Mouse (Mus musculus) heart, embryonic 11.5 days (tissue): ENCODE data around the gene Il17ra. TPM values are rescaled to one million over a fixed set of nuclear protein-coding genes. Genes with fewer than 3 reads are reported as not detected.

ENCODE experiments used
- ATAC-seq: fragments of 200-750 bp; cut with Nextera tagmentation; replicated peaks from 2 replicates; pipeline ENCODE4 v1.8.0; 2017; ENCODE audit warnings: moderate library complexity; ENCODE audit not compliant: insufficient number of reproducible peaks, low FRiP score, low TSS enrichment
- H3K27ac ChIP-seq: fragments of 300-500 bp; sonication (generic); 2 replicates; pipeline ENCODE4 v1.5.1; 2014; ENCODE audit warnings: mild to moderate bottlenecking, low read depth, low read length
- H3K27me3 ChIP-seq: fragments of 300-500 bp; sonication (generic); 2 replicates; pipeline ENCODE4 v1.6.1; 2014; ENCODE audit warnings: mild to moderate bottlenecking, low read length, mixed read lengths; ENCODE audit not compliant: control insufficient read depth, insufficient read depth
- H3K36me3 ChIP-seq: fragments of 300-500 bp; sonication (generic); 2 replicates; pipeline ENCODE4 v1.6.1; 2014; ENCODE audit warnings: mild to moderate bottlenecking, low read length, moderate library complexity, mixed read lengths; ENCODE audit not compliant: control insufficient read depth, insufficient read depth
- H3K4me1 ChIP-seq: fragments of 300-500 bp; sonication (generic); 2 replicates; pipeline ENCODE4 v1.6.1; 2014; ENCODE audit warnings: low read length; ENCODE audit not compliant: control insufficient read depth, insufficient read depth
- H3K4me2 ChIP-seq: fragments of 300-500 bp; sonication (generic); 2 replicates; pipeline ENCODE4 v1.6.1; 2014; ENCODE audit warnings: mild to moderate bottlenecking, moderate library complexity
- H3K4me3 ChIP-seq: fragments of 300-500 bp; sonication (generic); 2 replicates; pipeline ENCODE4 v1.5.1; 2014; ENCODE audit warnings: low read depth, low read length
- H3K9ac ChIP-seq: fragments of 300-500 bp; sonication (generic); 2 replicates; pipeline ENCODE4 v1.6.1; 2014; ENCODE audit warnings: mild to moderate bottlenecking, low read depth, low read length, moderate library complexity
- H3K9me3 ChIP-seq: fragments of 300-500 bp; sonication (generic); replicated peaks from 2 replicates; pipeline ENCODE4 v1.6.1; 2016; ENCODE audit warnings: low read length; ENCODE audit not compliant: control insufficient read depth
- WGBS: fragments of 180-500 bp; shearing (Covaris S2); extraction: QIAGEN DNeasy Blood & Tissue Kit; methylation state at CpG from one replicate; pipeline ENCODE4 v1.1.7; 2014; ENCODE audit not compliant: insufficient replicate concordance; 5-methylcytosine and 5-hydroxymethylcytosine counted together
- polyA plus RNA-seq: library from polyadenylated mRNA; unstranded; fragments of >200 nt; fragmentation: Nextera tagmentation; extraction: Ambion mirVana; gene quantifications from 2 replicates; pipeline ENCODE4 v1.2.1, GENCODE M21; 2014

The Il17ra gene
- polyA plus RNA-seq, 1 experiment from 2014 or later, result 4.2 TPM

- no peak for ATAC-seq
- peaks cover 13% of the 10 kb centered on the region; the same call in 1 of the 2 replicates for H3K4me1 ChIP-seq
- no peak overlapping the region for H3K4me2 ChIP-seq
- no peak overlapping the region for H3K9ac ChIP-seq
- H3K4me3 ChIP-seq, result no peak overlapping the region
- H3K27ac ChIP-seq, result no peak overlapping the region
- no peaks in the 10 kb centered on the region for H3K9me3 ChIP-seq
- H3K36me3 ChIP-seq, result no peaks in the 10 kb centered on the region
- H3K27me3 ChIP-seq, result no peaks in the 10 kb centered on the region
- WGBS, result 66% methylated on average over 4 of the region's 4 CpGs
These were observed 66.1 kb downstream of the Il17ra start for GRCm38 (mm10) chr6:120529123-120529522.

GRCm38 (mm10) chr6:120531020-120531965, 68.2 kb downstream of the Il17ra start, which contains the start of gene Hdhd5:
Hdhd5 (minus strand) TSS chr6:120531319.
- WGBS, result under 1% methylated on average over 70 of the region's 75 CpGs
- Histone ChIP-seq H3K36me3 (no peaks in the 10 kb centered on the region), H3K27ac (peak within 1 kb of the TSS; percentile 41; the same call in 1 of the 2 replicates), H3K4me1 (peaks cover 13% of the 10 kb centered on the region; the same call in 1 of the 2 replicates), H3K4me2 (peak within 1 kb of the TSS; percentile 79), H3K27me3 (no peaks in the 10 kb centered on the region), H3K9ac (peak within 1 kb of the TSS; percentile 91), H3K9me3 (no peaks in the 10 kb centered on the region), H3K4me3 (peak within 1 kb of the TSS; percentile 81)
- peak; percentile 96 for ATAC-seq

GRCm38 (mm10) chr6:120532594-120532993, 69.5 kb downstream of the Il17ra start:
- peaks cover 13% of the 10 kb centered on the region; the same call in 1 of the 2 replicates for H3K4me1 ChIP-seq
- no peak overlapping the region for H3K4me3 ChIP-seq
- H3K9me3 ChIP-seq, result no peaks in the 10 kb centered on the region
- H3K4me2 ChIP-seq, result no peak overlapping the region
- no peak for ATAC-seq
- no peaks in the 10 kb centered on the region for H3K36me3 ChIP-seq
- no peaks in the 10 kb centered on the region for H3K27me3 ChIP-seq
- WGBS, result 69% methylated on average over 1 of the region's 1 CpGs
- H3K9ac ChIP-seq, result no peak overlapping the region
- H3K27ac ChIP-seq, result no peak overlapping the region

GRCm38 (mm10) chr6:120536337-120536736, 73.3 kb downstream of the Il17ra start:
- no peak for ATAC-seq
- no peak overlapping the region for H3K4me2 ChIP-seq
- H3K27me3 ChIP-seq, result no peaks in the 10 kb centered on the region
- no peak overlapping the region for H3K4me3 ChIP-seq
- no peak overlapping the region for H3K27ac ChIP-seq
- H3K4me1 ChIP-seq, result peaks cover 10% of the 10 kb centered on the region; the same call in 1 of the 2 replicates
- H3K36me3 ChIP-seq, result no peaks in the 10 kb centered on the region
- no peaks in the 10 kb centered on the region for H3K9me3 ChIP-seq
- no peak overlapping the region for H3K9ac ChIP-seq
- WGBS, result 76% methylated on average over 2 of the region's 2 CpGs

Other genes starting within 250 kb of the Il17ra start
- 0.26 and 0.34 TPM in 2 replicates for gene D330020A13Rik, start 168.9 kb upstream of the Il17ra start, polyA plus RNA-seq
- gene B4galnt3, start 168.7 kb upstream of the Il17ra start, polyA plus RNA-seq, result 0.17 and 0.19 TPM in 2 replicates
- gene Kdm5a, start 99.1 kb upstream of the Il17ra start, polyA plus RNA-seq, result 37.9 and 40.7 TPM in 2 replicates
- gene Ccdc77, start 98.9 kb upstream of the Il17ra start, polyA plus RNA-seq, result 20.1 and 20.9 TPM in 2 replicates
- 0.04 and 0.09 TPM in 2 replicates for gene Tmem121b, start 30.6 kb downstream of the Il17ra start, polyA plus RNA-seq
- gene Hdhd5, start 68.1 kb downstream of the Il17ra start, polyA plus RNA-seq, result 13.2 and 17.5 TPM in 2 replicates
- 3.0 and 4.2 TPM in 2 replicates for gene Cecr2, start 203.1 kb downstream of the Il17ra start, polyA plus RNA-seq